Mouse (Mus musculus) hindbrain, embryonic 11.5 days (tissue): ENCODE measurements around the gene Pla2g2d. TPM values are rescaled to one million over a fixed set of nuclear protein-coding genes. Genes with fewer than 3 reads are reported as not detected.
A peak's percentile ranks its signal among the peaks of the same experiment; 100 is the strongest.

Source experiments
- ATAC-seq: fragments of 200-750 bp; cut with Nextera tagmentation; 2 replicates; pipeline ENCODE4 v1.8.0; 2017; ENCODE audit warnings: mild to moderate bottlenecking, moderate TSS enrichment, moderate library complexity; ENCODE audit not compliant: low FRiP score
- DNase-seq: peaks from one replicate; pipeline ENCODE4 v3.0.0-alpha.2; 2015; ENCODE audit warnings: low spot score
- H3K27ac ChIP-seq: fragments of 300-500 bp; sonication (generic); 2 replicates; pipeline ENCODE4 v1.5.1; 2014; ENCODE audit warnings: mild to moderate bottlenecking, low read depth, low read length
- H3K27me3 ChIP-seq: fragments of 300-500 bp; sonication (generic); 2 replicates; pipeline ENCODE4 v1.6.1; 2014; ENCODE audit warnings: mild to moderate bottlenecking, low read length, moderate library complexity, mixed read lengths; ENCODE audit not compliant: control insufficient read depth, insufficient read depth
- H3K36me3 ChIP-seq: fragments of 300-500 bp; sonication (generic); 2 replicates; pipeline ENCODE4 v1.6.1; 2014; ENCODE audit warnings: mild to moderate bottlenecking, low read length, moderate library complexity, mixed read lengths; ENCODE audit not compliant: control insufficient read depth, insufficient read depth
- H3K4me1 ChIP-seq: fragments of 300-500 bp; sonication (generic); replicated peaks from 2 replicates; pipeline ENCODE4 v1.6.1; 2014; ENCODE audit warnings: low read length, mixed read lengths; ENCODE audit not compliant: control insufficient read depth, insufficient read depth
- H3K4me2 ChIP-seq: fragments of 300-500 bp; sonication (generic); replicated peaks from 2 replicates; pipeline ENCODE4 v1.6.1; 2014; ENCODE audit warnings: mild to moderate bottlenecking, low read depth, low read length
- H3K4me3 ChIP-seq: fragments of 300-500 bp; sonication (generic); 2 replicates; pipeline ENCODE4 v1.5.1; 2014; ENCODE audit warnings: low read depth, low read length
- H3K9ac ChIP-seq: fragments of 300-500 bp; sonication (generic); 2 replicates; pipeline ENCODE4 v1.6.1; 2014; ENCODE audit warnings: low read depth, low read length
- H3K9me3 ChIP-seq: fragments of 300-500 bp; sonication (generic); 2 replicates; pipeline ENCODE4 v1.6.1; 2016; ENCODE audit warnings: low read length; ENCODE audit not compliant: control insufficient read depth
- WGBS: fragments of 180-500 bp; shearing (Covaris S2); extraction: QIAGEN DNeasy Blood & Tissue Kit; methylation state at CpG from one replicate; pipeline ENCODE4 v1.1.7; 2014; 5-methylcytosine and 5-hydroxymethylcytosine counted together
- polyA plus RNA-seq: library from polyadenylated mRNA; unstranded; fragments of >200 nt; fragmentation: Nextera tagmentation; extraction: Ambion mirVana; gene quantifications from 2 replicates; pipeline ENCODE4 v1.2.1, GENCODE M21; 2014

Pla2g2d gene
- polyA plus RNA-seq, 1 experiment from 2014 or later = 1.5 TPM

DNA sequence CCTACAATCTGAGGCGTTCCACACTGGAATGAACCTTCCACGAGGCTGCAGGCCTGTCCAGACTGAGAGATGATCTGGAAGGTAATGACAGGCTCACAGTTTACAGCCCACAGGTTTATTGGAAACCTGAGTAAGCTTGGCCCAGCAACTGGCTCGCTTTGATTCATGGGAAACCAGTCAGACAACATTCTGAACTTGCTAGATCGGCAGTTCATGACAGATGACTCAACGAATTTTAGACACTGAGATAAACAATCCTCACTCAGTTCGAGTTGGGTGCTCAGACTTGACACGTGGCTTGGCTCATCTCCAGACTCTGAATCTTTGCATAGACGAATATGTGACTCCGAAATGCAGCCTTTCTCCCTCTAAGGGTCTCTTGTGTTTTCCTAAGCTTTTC lies 17.1 kb downstream of the Pla2g2d start:
- Histone ChIP-seq H3K9ac (no peak overlapping the region), H3K4me2 (no peak overlapping the region), H3K27me3 (no peaks in the 10 kb centered on the region), H3K27ac (no peak overlapping the region), H3K4me1 (no peaks in the 10 kb centered on the region), H3K36me3 (no peaks in the 10 kb centered on the region), H3K4me3 (no peak overlapping the region), H3K9me3 (no peaks in the 10 kb centered on the region)
- DNase-seq = no peak
- 65% methylated on average over 9 of the region's 9 CpGs for WGBS
- no peak for ATAC-seq

DNA sequence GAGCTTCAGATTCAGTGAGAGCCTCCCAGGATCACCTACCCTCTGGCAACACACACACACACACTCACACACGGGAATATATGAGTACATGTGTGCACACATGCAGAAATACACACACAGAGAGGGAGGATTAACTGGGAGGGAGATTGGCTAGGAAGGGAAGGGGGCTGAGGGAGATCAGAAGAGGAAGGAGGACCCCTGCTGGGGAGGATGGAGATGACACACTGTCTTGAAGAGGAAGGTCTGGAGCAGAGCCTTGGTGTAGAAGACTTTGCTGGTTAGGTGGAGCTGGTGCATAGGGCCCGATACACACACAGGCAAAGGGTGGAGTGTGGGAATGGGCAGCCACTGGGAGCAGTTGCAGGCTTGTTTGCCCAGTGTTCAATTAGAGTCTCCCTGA lies 17.7 kb downstream of the Pla2g2d start:
- H3K27ac ChIP-seq = no peak overlapping the region
- no peak overlapping the region for H3K4me2 ChIP-seq
- ATAC-seq (no peak), DNase-seq (peak; percentile 62)
- H3K9ac ChIP-seq = no peak overlapping the region
- no peak overlapping the region for H3K4me3 ChIP-seq
- H3K9me3 ChIP-seq = no peaks in the 10 kb centered on the region
- no peaks in the 10 kb centered on the region for H3K4me1 ChIP-seq
- no peaks in the 10 kb centered on the region for H3K36me3 ChIP-seq
- H3K27me3 ChIP-seq = no peaks in the 10 kb centered on the region
- WGBS = 70% methylated on average over 2 of the region's 2 CpGs

DNA sequence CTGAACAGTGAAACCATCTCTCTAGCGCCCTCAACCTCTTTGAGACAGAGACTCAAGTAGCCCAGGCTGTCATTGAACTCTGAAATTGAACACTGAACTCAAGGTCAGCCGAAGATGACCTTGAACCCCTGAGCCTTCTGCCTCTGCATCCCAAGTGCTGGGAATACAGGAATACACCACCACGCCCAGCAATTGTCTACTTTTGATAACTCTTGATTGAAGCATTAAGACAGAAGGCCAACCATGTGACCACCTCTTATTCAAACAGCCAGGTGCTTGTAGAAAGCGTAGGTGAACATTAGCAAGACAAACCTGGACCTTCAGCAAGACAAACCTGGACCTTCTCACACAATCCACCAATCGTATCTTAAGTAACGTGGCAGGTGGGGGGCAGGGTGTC lies 18.8 kb downstream of the Pla2g2d start:
- no peak overlapping the region for H3K9ac ChIP-seq
- WGBS = 90% methylated on average over 6 of the region's 6 CpGs
- DNase-seq (no peak), ATAC-seq (no peak)
- no peaks in the 10 kb centered on the region for H3K4me1 ChIP-seq
- no peaks in the 10 kb centered on the region for H3K9me3 ChIP-seq
- no peaks in the 10 kb centered on the region for H3K36me3 ChIP-seq
- no peak overlapping the region for H3K4me2 ChIP-seq
- H3K4me3 ChIP-seq = no peak overlapping the region
- H3K27ac ChIP-seq = no peak overlapping the region
- H3K27me3 ChIP-seq = no peaks in the 10 kb centered on the region

DNA sequence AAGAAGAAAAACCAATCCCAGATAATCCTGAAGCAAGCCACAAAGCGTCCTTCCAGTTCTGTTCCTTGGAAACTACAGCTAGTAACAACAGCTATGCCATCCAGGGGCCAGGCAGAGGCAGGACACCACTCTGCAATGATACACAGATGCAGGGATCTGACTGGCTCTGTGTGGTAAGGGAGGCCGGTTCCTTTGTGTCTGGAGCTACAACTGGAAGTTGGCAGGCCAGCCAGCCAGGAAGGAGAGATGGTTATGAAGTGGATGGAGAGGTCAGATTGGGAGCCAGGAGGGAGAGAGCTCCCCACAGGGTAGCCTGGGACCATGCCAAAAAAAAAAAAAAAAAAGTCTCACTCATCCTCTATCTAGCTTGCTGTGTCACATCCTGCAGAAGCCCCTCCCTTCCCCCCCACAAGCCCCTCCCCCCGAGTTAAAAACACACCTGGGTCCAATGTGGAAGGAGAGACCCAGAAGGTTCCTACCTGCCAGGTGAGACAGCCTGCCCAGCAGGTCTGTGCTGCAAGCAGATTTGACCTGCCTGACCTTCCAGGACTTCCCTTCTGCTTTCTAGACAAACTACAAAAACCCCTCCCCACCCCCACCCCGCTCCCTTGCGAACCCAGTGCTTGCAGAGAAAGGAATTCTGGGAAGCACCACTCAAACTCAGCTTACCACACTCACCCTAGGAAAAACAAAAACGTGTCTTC lies 21.1 kb downstream of the Pla2g2d start:
- no peaks in the 10 kb centered on the region for H3K9me3 ChIP-seq
- H3K36me3 ChIP-seq = no peaks in the 10 kb centered on the region
- no peak overlapping the region for H3K9ac ChIP-seq
- no peak overlapping the region for H3K4me2 ChIP-seq
- 48% methylated on average over 6 of the region's 6 CpGs for WGBS
- DNase-seq = no peak
- no peak for ATAC-seq
- no peak overlapping the region for H3K4me3 ChIP-seq
- H3K27ac ChIP-seq = no peak overlapping the region
- H3K27me3 ChIP-seq = no peaks in the 10 kb centered on the region
- H3K4me1 ChIP-seq = no peaks in the 10 kb centered on the region

DNA sequence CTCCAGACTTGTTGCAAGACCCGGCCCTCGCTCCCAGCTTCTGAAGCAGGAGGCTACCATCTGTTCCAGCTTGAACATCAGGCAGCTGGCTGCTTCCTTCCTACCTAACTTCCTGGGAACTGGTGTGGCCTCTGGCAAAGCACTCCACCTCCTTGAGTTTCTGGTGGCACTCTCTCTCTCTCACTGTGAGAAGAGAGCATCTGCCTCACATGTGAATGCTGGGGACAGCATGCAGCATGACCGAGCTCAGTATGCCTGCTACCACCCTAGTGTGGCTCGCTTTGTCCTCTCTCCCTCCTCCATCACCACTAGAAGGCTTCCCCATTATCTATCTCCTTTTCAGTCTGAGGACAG lies 21.7 kb downstream of the Pla2g2d start:
- ATAC-seq (no peak), DNase-seq (no peak)
- Histone ChIP-seq H3K4me2 (no peak overlapping the region), H3K27me3 (no peaks in the 10 kb centered on the region), H3K27ac (no peak overlapping the region), H3K4me1 (no peaks in the 10 kb centered on the region), H3K9me3 (no peaks in the 10 kb centered on the region), H3K9ac (no peak overlapping the region), H3K36me3 (no peaks in the 10 kb centered on the region), H3K4me3 (no peak overlapping the region)
- WGBS = 65% methylated on average over 4 of the region's 4 CpGs

DNA sequence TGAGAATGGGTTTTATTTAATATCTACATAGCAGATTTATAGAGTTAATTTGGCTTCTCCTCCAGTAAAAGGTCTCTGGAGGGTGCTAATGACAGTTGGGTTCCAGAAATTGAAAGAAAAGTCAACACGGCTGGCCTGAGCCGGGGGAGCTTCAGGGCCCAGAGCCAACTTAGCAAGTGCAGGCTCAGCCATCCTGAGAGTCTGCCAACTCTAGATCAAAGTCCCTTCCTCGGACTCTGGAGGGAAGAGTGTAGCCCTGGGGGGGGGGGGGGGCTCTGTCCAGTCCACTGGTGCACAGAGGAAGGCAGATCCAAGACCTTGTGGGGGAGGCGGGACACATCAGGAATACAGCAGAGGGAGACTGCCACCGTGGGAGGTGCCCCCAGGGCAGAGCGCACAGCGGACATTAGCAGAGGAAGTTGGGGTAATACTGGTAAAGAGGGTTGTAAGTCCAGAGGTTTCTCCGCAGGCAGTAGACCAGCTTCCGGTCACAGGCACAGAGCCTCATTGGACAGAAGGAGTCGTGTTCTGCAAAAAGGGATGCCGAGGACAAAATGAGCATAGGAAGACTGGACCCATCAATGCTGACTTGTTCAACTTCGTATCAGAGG lies 24.7 kb downstream of the Pla2g2d start:
- H3K4me3 ChIP-seq = no peak overlapping the region
- 83% methylated on average over 12 of the region's 12 CpGs for WGBS

DNA sequence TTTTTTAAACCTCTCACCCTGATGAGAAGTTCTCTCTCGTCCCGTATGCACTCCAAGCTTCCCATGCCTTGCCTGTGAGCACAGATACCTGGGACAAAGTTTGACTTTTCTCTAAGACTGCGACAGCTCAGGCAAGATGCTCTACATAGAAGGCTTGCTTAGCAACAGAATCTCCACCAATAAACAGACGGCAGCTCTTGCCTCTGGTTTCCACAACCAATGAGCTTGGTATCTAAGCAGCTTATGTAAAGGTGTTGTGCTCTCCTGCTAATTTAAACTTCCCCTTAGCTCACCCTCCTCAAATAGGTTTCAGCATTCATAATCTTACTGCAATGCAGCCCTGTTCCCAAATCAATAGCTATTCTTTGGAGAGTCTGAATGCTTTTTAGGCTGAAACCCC lies 26.1 kb downstream of the Pla2g2d start:
- 0 out of 2 replicates have a peak, but pooled peaks cover 2% of the 10 kb centered on the region for H3K4me1 ChIP-seq
- no peaks in the 10 kb centered on the region for H3K27me3 ChIP-seq
- WGBS = 83% methylated on average over 4 of the region's 4 CpGs
- DNase-seq = no peak
- ATAC-seq = no peak
- H3K9me3 ChIP-seq = no peaks in the 10 kb centered on the region
- no peak overlapping the region for H3K4me2 ChIP-seq
- H3K27ac ChIP-seq = no peak overlapping the region
- no peak overlapping the region for H3K9ac ChIP-seq
- H3K4me3 ChIP-seq = no peak overlapping the region
- no peaks in the 10 kb centered on the region for H3K36me3 ChIP-seq

More for the DNA sequence above, 24.7 kb downstream of the Pla2g2d start:
- Histone ChIP-seq H3K27me3 (no peaks in the 10 kb centered on the region), H3K27ac (no peak overlapping the region), H3K4me2 (no peak overlapping the region), H3K9me3 (no peaks in the 10 kb centered on the region), H3K4me1 (no peaks in the 10 kb centered on the region), H3K9ac (no peak overlapping the region), H3K36me3 (no peaks in the 10 kb centered on the region)
- ATAC-seq = no peak
- DNase-seq = no peak

DNA sequence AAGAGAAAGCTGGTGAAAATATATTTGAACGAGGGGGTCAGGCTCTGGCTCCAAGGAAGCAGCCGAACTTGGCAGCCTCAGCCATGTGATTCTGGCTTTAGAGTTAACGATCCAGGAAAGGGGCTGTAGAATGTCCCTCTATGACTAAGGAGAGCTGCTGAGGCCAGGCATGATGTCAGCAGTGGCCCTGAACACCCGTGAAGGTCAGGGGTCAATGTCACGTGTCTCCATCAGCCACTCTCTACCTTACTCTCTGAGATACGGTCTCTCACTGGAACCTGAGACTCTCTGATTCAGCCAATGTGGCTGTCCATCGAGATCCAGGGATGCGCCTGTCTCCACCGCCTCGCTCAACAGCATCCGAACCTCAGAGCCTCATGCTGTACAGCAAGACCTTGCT lies 27.4 kb downstream of the Pla2g2d start:
- no peak for ATAC-seq
- DNase-seq = no peak
- H3K27me3 ChIP-seq = no peaks in the 10 kb centered on the region
- no peaks in the 10 kb centered on the region for H3K9me3 ChIP-seq
- no peak overlapping the region for H3K4me2 ChIP-seq
- no peaks in the 10 kb centered on the region for H3K36me3 ChIP-seq
- WGBS = 85% methylated on average over 11 of the region's 11 CpGs
- H3K9ac ChIP-seq = no peak overlapping the region
- H3K4me3 ChIP-seq = no peak overlapping the region
- H3K4me1 ChIP-seq = 0 out of 2 replicates have a peak, but pooled peaks cover 2% of the 10 kb centered on the region
- H3K27ac ChIP-seq = no peak overlapping the region

DNA sequence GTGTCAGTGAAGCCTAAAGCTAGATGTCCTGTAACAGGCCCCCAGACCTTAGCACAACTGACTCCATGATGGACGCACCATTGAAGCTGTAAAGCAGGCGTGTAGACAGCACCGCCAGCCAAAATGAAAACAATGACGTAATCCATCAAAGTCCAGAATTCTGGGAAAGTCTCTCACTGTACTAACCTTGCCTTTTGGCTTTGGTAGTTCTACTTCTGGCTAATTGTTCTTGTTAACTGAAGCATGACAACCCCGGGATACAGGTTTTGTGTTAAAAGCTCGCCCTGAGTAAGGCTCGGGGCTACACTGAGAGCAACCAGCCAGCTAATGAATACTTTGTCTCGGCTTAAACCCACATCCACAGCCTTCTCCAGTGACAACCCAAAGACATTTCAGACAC lies 29.7 kb downstream of the Pla2g2d start:
- DNase-seq = peak; percentile 8
- no peak overlapping the region for H3K4me2 ChIP-seq
- 0 out of 2 replicates have a peak, but pooled peaks cover 2% of the 10 kb centered on the region for H3K4me1 ChIP-seq
- WGBS = 38% methylated on average over 8 of the region's 8 CpGs
- no peak overlapping the region for H3K27ac ChIP-seq
- no peaks in the 10 kb centered on the region for H3K27me3 ChIP-seq
- H3K36me3 ChIP-seq = no peaks in the 10 kb centered on the region
- no peaks in the 10 kb centered on the region for H3K9me3 ChIP-seq
- no peak for ATAC-seq
- no peak overlapping the region for H3K4me3 ChIP-seq
- no peak overlapping the region for H3K9ac ChIP-seq
